Mouse (Mus musculus) G1E-ER4 (cell line): ENCODE results near the gene Endog. TPM values are rescaled to one million over a fixed set of nuclear protein-coding genes. Genes with fewer than 3 reads are reported as not detected.

ENCODE experiments used
- GATA1 ChIP-seq: IDR thresholded peaks from one replicate; pipeline ENCODE4 v1.8.0; 2012; ENCODE audit warnings: low read length, inconsistent platforms
- polyA plus RNA-seq: library from polyadenylated mRNA; stranded (reverse); fragments of >175 nt; gene quantifications from 2 replicates; pipeline ENCODE4 v1.2.3, GENCODE M21; 2012

Gene Endog
- 53.8 and 67.9 TPM in 2 replicates for polyA plus RNA-seq

DNA sequence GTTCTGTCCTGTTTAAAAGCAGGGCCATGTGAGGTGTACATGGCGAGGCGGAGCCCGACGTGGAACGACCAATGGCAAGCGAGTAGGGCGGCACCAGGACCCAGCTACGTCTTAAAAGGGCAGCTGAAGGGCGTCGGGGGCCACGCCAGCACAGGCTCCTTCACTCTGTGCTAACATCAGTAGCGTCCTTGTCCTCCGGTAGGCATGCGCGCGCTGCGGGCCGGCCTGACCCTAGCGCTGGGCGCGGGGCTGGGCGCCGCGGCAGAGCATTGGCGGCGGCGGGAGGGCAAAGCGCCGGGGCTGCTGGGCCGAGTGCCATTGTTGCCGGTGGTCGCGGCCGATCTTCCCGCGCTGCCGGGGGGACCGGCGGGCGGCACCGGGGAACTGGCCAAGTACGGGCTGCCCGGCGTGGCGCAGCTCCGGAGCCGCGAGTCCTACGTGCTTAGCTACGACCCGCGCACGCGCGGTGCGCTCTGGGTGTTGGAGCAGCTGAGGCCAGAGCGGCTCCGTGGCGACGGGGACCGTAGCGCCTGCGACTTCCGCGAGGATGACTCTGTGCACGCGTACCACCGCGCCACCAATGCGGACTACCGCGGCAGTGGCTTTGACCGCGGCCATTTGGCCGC, at the start of gene Endog:
Endog (plus strand) TSS at position 123 of the 626 bp plus-strand sequence.
- TF ChIP-seq GATA1 = no peak

- no peak for TF ChIP-seq GATA1
These were observed 48.5 kb upstream of the Endog start for GRCm38 (mm10) chr2:30122766-30123165.

DNA sequence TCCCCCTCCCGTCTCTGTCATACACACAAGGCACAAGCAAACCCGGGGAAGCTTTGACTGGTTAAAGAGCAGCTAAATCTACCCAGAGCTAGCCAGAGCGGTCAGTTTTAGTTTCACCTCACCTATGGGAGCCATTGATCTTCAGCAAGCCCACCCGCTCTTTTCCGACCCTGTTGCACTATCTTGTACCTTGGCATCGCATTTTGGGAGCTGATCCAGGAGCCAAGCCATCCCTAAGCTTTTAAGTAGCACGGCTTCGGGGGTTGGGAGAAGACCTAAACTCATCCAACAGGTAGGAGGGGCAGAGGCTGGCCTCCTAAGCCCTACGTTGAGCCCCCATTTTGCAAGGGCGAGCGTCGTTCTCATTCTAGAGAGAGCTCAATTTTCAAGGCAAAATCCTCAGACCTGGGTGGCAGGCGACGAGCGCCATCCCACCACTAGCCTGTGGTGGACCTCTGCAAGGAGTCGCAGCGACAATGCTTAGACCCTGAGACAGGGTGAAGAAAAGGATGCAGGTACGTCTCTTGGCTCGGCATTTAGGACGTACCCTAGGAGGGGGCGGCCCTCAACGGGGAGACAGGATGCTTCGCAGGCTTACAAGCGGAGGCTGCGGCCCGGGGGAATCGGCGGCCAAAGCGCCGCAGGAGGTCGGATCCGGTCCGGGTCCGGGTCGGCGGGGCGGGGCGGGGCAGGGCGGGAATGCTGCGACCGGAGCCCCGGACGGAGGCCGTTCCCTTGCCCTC, 47.4 kb upstream of the Endog start:
- TF ChIP-seq GATA1 = no peak

GRCm38 (mm10) chr2:30124472-30125274, 46.6 kb upstream of the Endog start, which contains the start of gene Zer1:
Zer1 (minus strand) TSS chr2:30124585.
- TF ChIP-seq GATA1 = no peak

GRCm38 (mm10) chr2:30128789-30129188, 42.5 kb upstream of the Endog start:
- TF ChIP-seq GATA1 = no peak

DNA sequence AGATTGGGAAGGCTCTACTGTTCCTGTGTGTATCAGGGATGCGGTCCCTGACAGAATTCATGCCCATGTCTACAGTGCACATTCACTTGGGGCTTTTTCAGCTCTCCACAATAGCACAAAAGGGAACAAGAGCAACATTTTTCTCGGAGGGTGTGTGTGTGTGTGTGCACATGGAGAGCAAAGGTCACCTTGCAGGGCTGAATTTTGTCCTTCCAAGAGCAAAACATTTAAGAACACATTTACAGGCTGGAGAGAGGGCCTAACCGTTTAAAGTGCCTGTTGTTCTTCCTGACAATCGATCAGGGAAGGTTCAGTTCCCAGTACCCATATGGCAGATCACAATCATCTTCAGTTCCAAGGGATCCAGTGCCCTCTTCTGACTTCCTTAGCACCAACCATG, 41.1 kb upstream of the Endog start:
- TF ChIP-seq GATA1 = no peak

- TF ChIP-seq GATA1 = no peak
These were observed 38.3 kb upstream of the Endog start for GRCm38 (mm10) chr2:30132801-30133612.

DNA sequence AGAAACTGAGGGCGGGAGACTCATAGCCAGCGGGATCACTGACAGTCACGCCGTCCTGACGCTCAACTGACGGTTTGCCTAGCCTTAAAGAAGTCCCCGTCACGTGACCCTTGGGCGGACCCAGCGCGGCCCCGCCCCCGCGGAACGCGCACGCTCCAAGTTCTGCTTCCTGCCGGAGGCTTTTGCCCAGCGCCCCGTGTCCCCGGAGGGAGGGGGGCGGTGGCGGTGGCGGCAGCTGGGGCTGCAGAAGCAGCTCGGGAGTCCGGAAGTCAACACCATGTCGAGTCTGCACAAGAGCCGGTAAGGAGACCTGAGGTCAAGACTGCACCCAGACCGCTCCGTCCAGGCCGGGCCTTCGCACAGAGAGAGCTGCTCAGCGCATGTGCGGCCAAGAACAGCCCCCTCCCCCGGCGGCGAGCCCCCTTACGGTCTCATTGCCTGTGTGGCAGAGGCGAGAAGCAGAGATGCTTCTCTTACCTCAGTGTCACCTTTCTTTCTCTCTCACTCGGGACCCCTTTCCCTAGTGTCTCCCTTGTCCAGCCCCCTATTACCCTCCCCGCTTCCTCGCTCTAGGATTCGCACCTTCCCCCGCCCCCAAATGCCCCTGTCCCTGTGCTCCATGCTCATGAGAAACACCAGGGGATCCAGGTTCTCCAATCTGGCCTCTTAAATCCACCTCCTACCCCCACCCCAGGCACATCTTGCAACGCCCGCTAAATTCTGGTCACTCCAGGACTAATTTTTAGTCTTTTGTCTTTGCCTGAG, 37.5 kb upstream of the Endog start, which contains the start of gene Tbc1d13:
Tbc1d13 (plus strand) TSS at position 134 of the 765 bp plus-strand sequence.
- TF ChIP-seq GATA1 = no peak

GRCm38 (mm10) chr2:30134378-30134711, 36.9 kb upstream of the Endog start:
- no peak for TF ChIP-seq GATA1

GRCm38 (mm10) chr2:30134928-30135620, 36.2 kb upstream of the Endog start:
- no peak for TF ChIP-seq GATA1

GRCm38 (mm10) chr2:30136458-30136857, 34.8 kb upstream of the Endog start:
- no peak for TF ChIP-seq GATA1

DNA sequence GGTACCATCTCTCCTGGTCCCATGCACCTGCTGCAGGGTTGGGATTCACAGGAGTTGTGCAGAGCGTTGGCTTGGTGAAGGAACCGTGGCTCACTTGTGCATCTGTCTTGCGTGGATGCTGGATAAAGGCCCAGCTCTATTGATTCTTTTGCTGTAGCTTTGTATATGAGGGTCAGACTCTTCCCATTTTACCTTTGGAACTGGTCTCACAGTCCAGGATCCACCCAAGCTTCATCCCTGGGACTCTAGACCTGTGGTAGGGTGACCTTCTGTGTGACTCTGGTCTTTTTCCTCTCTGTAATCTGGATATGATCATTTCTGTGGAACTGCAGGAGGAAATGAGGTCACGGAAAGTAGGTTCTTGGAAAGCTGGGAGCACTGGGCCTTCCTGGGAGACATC, 26.9 kb upstream of the Endog start:
- no peak for TF ChIP-seq GATA1

DNA sequence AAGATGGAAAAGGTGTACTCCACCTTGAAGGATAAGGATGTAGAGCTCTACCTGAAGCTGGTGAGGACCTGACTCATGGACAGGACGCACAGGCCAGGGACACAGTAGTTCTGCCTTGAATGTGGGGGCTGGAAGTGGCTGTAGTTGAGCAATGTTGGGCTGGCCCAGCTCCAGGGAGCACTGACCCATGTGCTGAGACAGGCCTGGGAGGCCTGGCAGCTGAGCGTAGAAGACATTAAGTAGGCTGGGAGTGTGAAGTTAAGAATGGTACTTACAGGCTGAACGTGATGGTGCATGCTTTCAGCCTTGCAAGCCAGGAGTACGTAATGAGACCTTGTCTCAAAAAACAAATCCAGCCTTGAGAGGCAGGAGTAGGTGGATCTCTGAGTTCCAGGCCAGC, 23.8 kb upstream of the Endog start:
- no peak for TF ChIP-seq GATA1

- no peak for TF ChIP-seq GATA1
These were observed 19.5 kb upstream of the Endog start for GRCm38 (mm10) chr2:30151840-30152239.
